In the genomic region with DNA sequence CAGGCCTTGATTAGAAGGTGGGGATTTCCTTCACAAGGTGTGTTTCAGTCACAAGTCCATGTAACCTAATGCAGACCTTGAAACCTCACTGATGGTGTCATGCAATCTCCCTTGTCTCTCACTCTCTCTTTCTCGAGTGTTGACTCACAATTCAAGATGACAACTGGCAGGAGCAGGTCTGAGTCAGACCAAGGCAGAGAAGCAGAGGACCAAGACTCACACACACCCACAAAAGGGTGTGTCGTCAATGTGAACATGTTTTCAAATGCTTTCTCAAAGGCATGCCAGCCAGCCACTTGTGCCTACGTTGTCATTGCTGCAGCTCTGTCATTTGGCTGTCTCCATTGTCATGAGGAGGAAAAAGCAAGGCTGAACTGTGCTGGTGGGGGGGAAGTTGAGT, we compare ENCODE assay signal across 20 mouse cellular contexts. TPM values are rescaled to one million over a fixed set of nuclear protein-coding genes. Genes with fewer than 3 reads are reported as not detected.
A peak's percentile ranks its signal among the peaks of the same experiment; 100 is the strongest.
DNase-seq lines count a peak whose midpoint lies in the region; ATAC-seq and TF ChIP-seq lines count a peak whose summit lies in the region.
"Had no signal": no experiment of that assay in that cellular context is flagged by ENCODE, and none has a peak within 500 bp of the region (broad histone marks: within the 10 kb centered on the region; RNA-seq: fewer than 3 reads in every experiment).

No protein-coding gene starts in this region.

- no peaks in the 10 kb centered on the region for H3K36me3 ChIP-seq in stomach, embryonic 16.5 days (ENCODE audit: control insufficient read depth, insufficient read depth, low read length)
- H3K36me3 ChIP-seq: hindbrain, embryonic 12.5 days; neural tube, embryonic 12.5 days; stomach, embryonic 15.5 days had no signal

- no peaks in the 10 kb centered on the region for H3K27me3 ChIP-seq in stomach, embryonic 16.5 days (ENCODE audit: control insufficient read depth, insufficient read depth, low read length)
- H3K27me3 ChIP-seq: embryonic facial prominence, embryonic 13.5 days; hindbrain, embryonic 12.5 days; neural tube, embryonic 12.5 days; stomach, embryonic 15.5 days had no signal

- H3K4me2 ChIP-seq in stomach, embryonic 16.5 days (ENCODE audit: low read depth, low read length): no peak overlapping the region
- H3K4me2 ChIP-seq: embryonic facial prominence, embryonic 13.5 days; hindbrain, embryonic 12.5 days; liver, embryonic 11.5 days; lung, embryonic 14.5 days; neural tube, embryonic 12.5 days; stomach, embryonic 15.5 days had no signal

- WGBS in stomach, embryonic 16.5 days: 70% methylated on average over 3 of the region's 3 CpGs

- peak; percentile 49; the same call in 1 of the 2 replicates for ATAC-seq in stomach, embryonic 16.5 days (ENCODE audit: insufficient read depth, low FRiP score)
- ATAC-seq in megakaryocyte progenitor cell, adult 5-6 weeks (replicated peaks; ENCODE audit: poor library complexity): no peak
- ATAC-seq: midbrain, embryonic 16.5 days had no signal

- peaks cover 9% of the 10 kb centered on the region; the same call in 1 of the 2 replicates for H3K4me1 ChIP-seq in stomach, embryonic 16.5 days (ENCODE audit: control insufficient read depth, insufficient read depth, low read length)
- H3K4me1 ChIP-seq: embryonic facial prominence, embryonic 13.5 days; neural tube, embryonic 12.5 days; stomach, embryonic 15.5 days had no signal

- H3K4me3 ChIP-seq in stomach, embryonic 16.5 days (replicated peaks; ENCODE audit: low read length): no peak overlapping the region
- H3K4me3 ChIP-seq in gastrocnemius, adult 2 months: no peak overlapping the region
- H3K4me3 ChIP-seq: embryonic facial prominence, embryonic 13.5 days; hindbrain, embryonic 12.5 days; neural tube, embryonic 12.5 days; stomach, embryonic 15.5 days had no signal

- peak overlapping the region; percentile 25; the same call in 1 of the 2 replicates for H3K27ac ChIP-seq in stomach, embryonic 16.5 days (ENCODE audit: low read length)
- no peak overlapping the region for H3K27ac ChIP-seq in gastrocnemius, adult 2 months
- H3K27ac ChIP-seq: embryonic facial prominence, embryonic 13.5 days; hindbrain, embryonic 12.5 days; neural tube, embryonic 12.5 days; stomach, embryonic 15.5 days had no signal

- intact Hi-C loops in gastrocnemius, adult 2 months (cut with DNase I): no loop called here

- no peak for TF ChIP-seq CTCF in gastrocnemius, adult 2 months (IDR thresholded peaks at IDR 0.05)

- no peak overlapping the region for H3K9ac ChIP-seq in stomach, embryonic 16.5 days (ENCODE audit: low read length)
- H3K9ac ChIP-seq: embryonic facial prominence, embryonic 13.5 days; hindbrain, embryonic 12.5 days; lung, embryonic 14.5 days; neural tube, embryonic 12.5 days; stomach, embryonic 15.5 days had no signal

- DNase-seq in right cerebral cortex, adult 2 months (ENCODE audit: low spot score in 2 of 2): peak; percentile 26 to 40
- DNase-seq in right cerebral cortex, postnatal 36 days (ENCODE audit: low spot score in 2 of 2): no peak
- DNase-seq in Muller cell, postnatal 12 days (ENCODE audit: inconsistent ontology term): peak; percentile 22
- peak; percentile 21 for DNase-seq in fibroblast of lung, adult 2 months (ENCODE audit: low read depth)
- DNase-seq in c-Kit-positive CD71-positive TER-119-positive erythroid progenitor cells, embryonic 14.5 days (ENCODE audit: low spot score): no peak
- no peak for DNase-seq in gastrocnemius, adult 2 months
- DNase-seq: adrenal gland, postnatal 25 days; heart, adult 18-20 months; kidney, adult 8-10 months; kidney, postnatal 4 days; left cerebral cortex, postnatal 4 days; lung, embryonic 14.5 days had no signal

- no peaks in the 10 kb centered on the region for H3K9me3 ChIP-seq in stomach, embryonic 16.5 days (replicated peaks; ENCODE audit: control insufficient read depth, low read length)
- H3K9me3 ChIP-seq: embryonic facial prominence, embryonic 13.5 days; hindbrain, embryonic 12.5 days; neural tube, embryonic 12.5 days; stomach, embryonic 15.5 days had no signal

RNA-seq across cellular contexts. Expression of gene Elovl6, which starts 56.6 kb away (rescaled TPM):
- polyA plus RNA-seq in stomach, embryonic 16.5 days (2015; fragmentation: Nextera tagmentation; extraction: Ambion mirVana): 27.5 and 31.5 TPM in 2 replicates
- total RNA-seq in megakaryocyte progenitor cell, adult 5-6 weeks (2015): 16.2 and 22.7 TPM in 2 replicates
- total RNA-seq in megakaryocyte progenitor cell, adult 5-6 weeks (2017): 11.8 and 12.3 TPM in 2 replicates
- total RNA-seq in gastrocnemius, adult 2 months (2021): under 1 TPM; 0.33 to 0.89 TPM

Comparison
In these comparisons a context has a peak if more than half of its experiments do, and no peak if none do; other contexts are left out.
1. DNase-seq: peak in right cerebral cortex, adult 2 months (2 of 2), Muller cell, postnatal 12 days (single experiment) and fibroblast of lung, adult 2 months (single experiment); none in right cerebral cortex, postnatal 36 days (0 of 2), c-Kit-positive CD71-positive TER-119-positive erythroid progenitor cells, embryonic 14.5 days (single experiment) and gastrocnemius, adult 2 months (single experiment).
2. RNA of gene Elovl6, which starts 56.6 kb away (total RNA-seq): 11.8 to 22.7 TPM in megakaryocyte progenitor cell, adult 5-6 weeks; 0.33 to 0.89 TPM in gastrocnemius, adult 2 months; every median in the first group is over 4 times any median in the second.